Mouse (Mus musculus): ENCODE results near the gene Kdm4b. TPM values are rescaled to one million over a fixed set of nuclear protein-coding genes. Genes with fewer than 3 reads are reported as not detected.
A peak's percentile ranks its signal among the peaks of the same experiment; 100 is the strongest.

The Kdm4b gene
- polyA plus RNA-seq, 1 experiment: 37.1 TPM

DNA sequence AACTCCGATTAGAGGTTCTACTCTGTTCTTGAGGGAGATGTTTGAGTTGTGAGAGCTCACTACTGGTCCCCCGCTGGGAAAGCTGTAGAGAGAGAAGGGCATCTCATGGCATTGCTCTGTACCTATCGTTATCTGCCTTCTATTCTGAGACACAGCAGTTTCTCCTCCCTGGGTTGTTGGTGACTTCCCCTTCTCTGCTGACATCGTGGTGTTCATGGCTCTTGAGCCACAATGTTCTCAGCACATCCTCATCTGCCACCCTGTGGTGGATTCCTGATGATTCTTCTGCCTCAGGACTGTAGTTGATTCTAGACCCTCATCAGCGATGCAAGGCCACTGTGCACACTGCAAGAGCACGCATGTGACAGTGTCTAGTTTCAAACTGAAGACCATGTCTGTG is 11.9 kb downstream of the Kdm4b start:
- DNase-seq (ENCODE audit: low read depth in 1 of 2, low spot score in 2 of 2): no peak
- no peaks in the 10 kb centered on the region for H3K27me3 ChIP-seq (ENCODE audit: control insufficient read depth, insufficient read depth, low read length)
- H3K27ac ChIP-seq (ENCODE audit: insufficient read depth, low read length): no peak overlapping the region
- peaks cover 3% of the 10 kb centered on the region; the same call in 1 of the 2 replicates for H3K4me1 ChIP-seq (ENCODE audit: control insufficient read depth, insufficient read depth, insufficient read length)
- H3K4me3 ChIP-seq (ENCODE audit: extremely low read depth, insufficient read depth, insufficient read length): no peak overlapping the region
- no peaks in the 10 kb centered on the region for H3K36me3 ChIP-seq (ENCODE audit: control insufficient read depth, insufficient read depth, low read length)
- WGBS: 59% methylated on average over 6 of the region's 6 CpGs
- no peak for TF ChIP-seq CTCF (IDR thresholded peaks at IDR 0.05; ENCODE audit: extremely low read depth, insufficient read depth, insufficient read length, insufficient replicate concordance)

- H3K4me1 ChIP-seq (ENCODE audit: control insufficient read depth, insufficient read depth, insufficient read length): peaks cover 3% of the 10 kb centered on the region; the same call in 1 of the 2 replicates
- WGBS: 27% methylated on average over 4 of the region's 4 CpGs
- H3K36me3 ChIP-seq (ENCODE audit: control insufficient read depth, insufficient read depth, low read length): no peaks in the 10 kb centered on the region
- no peaks in the 10 kb centered on the region for H3K27me3 ChIP-seq (ENCODE audit: control insufficient read depth, insufficient read depth, low read length)
- no peak overlapping the region for H3K4me3 ChIP-seq (ENCODE audit: extremely low read depth, insufficient read depth, insufficient read length)
- TF ChIP-seq CTCF (IDR thresholded peaks at IDR 0.05; ENCODE audit: extremely low read depth, insufficient read depth, insufficient read length, insufficient replicate concordance) (peak; percentile 73; the same call in 1 of the 2 replicates), POLR2A (IDR thresholded peaks at IDR 0.05; ENCODE audit: low read depth, low read length) (no peak)
- peak in 1 of 2 experiments; percentile 76 for DNase-seq (ENCODE audit: low read depth in 1 of 2, low spot score in 2 of 2)
- H3K27ac ChIP-seq (ENCODE audit: insufficient read depth, low read length): no peak overlapping the region
These were observed 13.0 kb downstream of the Kdm4b start for GRCm38 (mm10) chr17:56338909-56339308.

DNA sequence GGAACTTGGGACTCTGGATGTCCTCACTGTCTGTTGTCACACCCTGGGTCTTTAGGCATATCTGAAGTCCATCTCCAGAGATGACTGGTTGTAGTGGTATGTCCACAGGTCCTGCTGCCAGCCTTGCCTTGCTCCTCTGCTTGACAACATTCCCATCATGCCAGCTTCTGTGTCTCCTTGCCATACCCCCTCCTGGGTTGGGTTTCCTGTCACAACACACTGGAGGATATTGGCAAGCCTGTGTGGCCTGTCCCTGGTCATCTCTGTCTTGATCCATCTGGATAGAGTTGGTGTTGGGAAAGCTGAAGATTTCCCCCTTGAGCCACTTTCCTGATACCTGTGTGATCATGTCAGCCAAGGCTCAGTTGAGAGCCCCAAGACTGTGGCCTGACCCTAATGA is 14.9 kb downstream of the Kdm4b start:
- no peak for DNase-seq (ENCODE audit: low read depth in 1 of 2, low spot score in 2 of 2)
- no peak overlapping the region for H3K4me3 ChIP-seq (ENCODE audit: extremely low read depth, insufficient read depth, insufficient read length)
- H3K27me3 ChIP-seq (ENCODE audit: control insufficient read depth, insufficient read depth, low read length): no peaks in the 10 kb centered on the region
- peaks cover 3% of the 10 kb centered on the region; the same call in 1 of the 2 replicates for H3K4me1 ChIP-seq (ENCODE audit: control insufficient read depth, insufficient read depth, insufficient read length)
- no peaks in the 10 kb centered on the region for H3K36me3 ChIP-seq (ENCODE audit: control insufficient read depth, insufficient read depth, low read length)
- no peak overlapping the region for H3K27ac ChIP-seq (ENCODE audit: insufficient read depth, low read length)
- TF ChIP-seq CTCF (IDR thresholded peaks at IDR 0.05; ENCODE audit: extremely low read depth, insufficient read depth, insufficient read length, insufficient replicate concordance): no peak
- no peak for TF ChIP-seq POLR2A (IDR thresholded peaks at IDR 0.05; ENCODE audit: low read depth, low read length)

DNA sequence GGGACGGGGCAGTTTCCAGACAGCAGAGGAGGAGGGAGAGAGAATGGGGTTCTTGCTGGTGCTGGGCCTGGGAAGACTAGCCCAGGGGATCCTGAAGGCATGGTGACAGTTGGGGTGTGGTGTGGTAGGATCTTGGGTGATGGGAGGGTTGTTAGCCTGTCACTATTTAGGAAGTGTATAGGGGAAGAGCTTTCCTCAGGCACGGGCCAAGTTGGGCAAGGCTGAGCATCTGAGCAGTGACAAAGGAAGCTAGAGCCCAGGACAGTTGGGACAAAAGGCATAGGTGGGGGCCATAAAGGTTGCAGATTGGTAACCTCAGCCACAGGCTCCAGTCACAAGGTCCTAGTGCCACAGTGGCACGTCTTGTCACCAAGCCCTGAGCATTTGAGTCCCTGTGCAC is 17.6 kb downstream of the Kdm4b start:
- no peak overlapping the region for H3K4me3 ChIP-seq (ENCODE audit: extremely low read depth, insufficient read depth, insufficient read length)
- no peaks in the 10 kb centered on the region for H3K27me3 ChIP-seq (ENCODE audit: control insufficient read depth, insufficient read depth, low read length)
- DNase-seq (ENCODE audit: low read depth in 1 of 2, low spot score in 2 of 2): no peak
- TF ChIP-seq POLR2A (IDR thresholded peaks at IDR 0.05; ENCODE audit: low read depth, low read length) (no peak), CTCF (IDR thresholded peaks at IDR 0.05; ENCODE audit: extremely low read depth, insufficient read depth, insufficient read length, insufficient replicate concordance) (no peak)
- 74% methylated on average over 3 of the region's 3 CpGs for WGBS
- no peaks in the 10 kb centered on the region for H3K36me3 ChIP-seq (ENCODE audit: control insufficient read depth, insufficient read depth, low read length)
- H3K4me1 ChIP-seq (ENCODE audit: control insufficient read depth, insufficient read depth, insufficient read length): no peaks in the 10 kb centered on the region
- no peak overlapping the region for H3K27ac ChIP-seq (ENCODE audit: insufficient read depth, low read length)

- Histone ChIP-seq H3K4me1 (ENCODE audit: control insufficient read depth, insufficient read depth, insufficient read length) (no peaks in the 10 kb centered on the region), H3K36me3 (ENCODE audit: control insufficient read depth, insufficient read depth, low read length) (no peaks in the 10 kb centered on the region), H3K27ac (ENCODE audit: insufficient read depth, low read length) (no peak overlapping the region), H3K27me3 (ENCODE audit: control insufficient read depth, insufficient read depth, low read length) (no peaks in the 10 kb centered on the region), H3K4me3 (ENCODE audit: extremely low read depth, insufficient read depth, insufficient read length) (no peak overlapping the region)
- TF ChIP-seq POLR2A (IDR thresholded peaks at IDR 0.05; ENCODE audit: low read depth, low read length) (no peak), CTCF (IDR thresholded peaks at IDR 0.05; ENCODE audit: extremely low read depth, insufficient read depth, insufficient read length, insufficient replicate concordance) (no peak)
- no peak for DNase-seq (ENCODE audit: low read depth in 1 of 2, low spot score in 2 of 2)
- 79% methylated on average over 2 of the region's 2 CpGs for WGBS
These were observed 19.5 kb downstream of the Kdm4b start for GRCm38 (mm10) chr17:56345364-56345763.

- Histone ChIP-seq H3K4me3 (ENCODE audit: extremely low read depth, insufficient read depth, insufficient read length) (no peak overlapping the region), H3K36me3 (ENCODE audit: control insufficient read depth, insufficient read depth, low read length) (peaks cover 2% of the 10 kb centered on the region; the same call in 1 of the 2 replicates), H3K27ac (ENCODE audit: insufficient read depth, low read length) (no peak overlapping the region), H3K27me3 (ENCODE audit: control insufficient read depth, insufficient read depth, low read length) (no peaks in the 10 kb centered on the region), H3K4me1 (ENCODE audit: control insufficient read depth, insufficient read depth, insufficient read length) (no peaks in the 10 kb centered on the region)
- no peak for DNase-seq (ENCODE audit: low read depth in 1 of 2, low spot score in 2 of 2)
- no peak for TF ChIP-seq CTCF (IDR thresholded peaks at IDR 0.05; ENCODE audit: extremely low read depth, insufficient read depth, insufficient read length, insufficient replicate concordance)
- TF ChIP-seq POLR2A (IDR thresholded peaks at IDR 0.05; ENCODE audit: low read depth, low read length): no peak
- WGBS: 79% methylated on average over 4 of the region's 4 CpGs
These were observed 22.3 kb downstream of the Kdm4b start for GRCm38 (mm10) chr17:56348128-56348527.

- no peak overlapping the region for H3K27ac ChIP-seq (ENCODE audit: insufficient read depth, low read length)
- DNase-seq (ENCODE audit: low read depth in 1 of 2, low spot score in 2 of 2): no peak
- no peaks in the 10 kb centered on the region for H3K4me1 ChIP-seq (ENCODE audit: control insufficient read depth, insufficient read depth, insufficient read length)
- no peak overlapping the region for H3K4me3 ChIP-seq (ENCODE audit: extremely low read depth, insufficient read depth, insufficient read length)
- TF ChIP-seq POLR2A (IDR thresholded peaks at IDR 0.05; ENCODE audit: low read depth, low read length) (no peak), CTCF (IDR thresholded peaks at IDR 0.05; ENCODE audit: extremely low read depth, insufficient read depth, insufficient read length, insufficient replicate concordance) (no peak)
- no peaks in the 10 kb centered on the region for H3K27me3 ChIP-seq (ENCODE audit: control insufficient read depth, insufficient read depth, low read length)
- peaks cover 5% of the 10 kb centered on the region; the same call in 1 of the 2 replicates for H3K36me3 ChIP-seq (ENCODE audit: control insufficient read depth, insufficient read depth, low read length)
These were observed 22.7 kb downstream of the Kdm4b start for GRCm38 (mm10) chr17:56348586-56348985.

All from spleen, adult 2 months (tissue).